Mouse (Mus musculus): ENCODE results near the gene Hacd2.

Gene Hacd2

DNA sequence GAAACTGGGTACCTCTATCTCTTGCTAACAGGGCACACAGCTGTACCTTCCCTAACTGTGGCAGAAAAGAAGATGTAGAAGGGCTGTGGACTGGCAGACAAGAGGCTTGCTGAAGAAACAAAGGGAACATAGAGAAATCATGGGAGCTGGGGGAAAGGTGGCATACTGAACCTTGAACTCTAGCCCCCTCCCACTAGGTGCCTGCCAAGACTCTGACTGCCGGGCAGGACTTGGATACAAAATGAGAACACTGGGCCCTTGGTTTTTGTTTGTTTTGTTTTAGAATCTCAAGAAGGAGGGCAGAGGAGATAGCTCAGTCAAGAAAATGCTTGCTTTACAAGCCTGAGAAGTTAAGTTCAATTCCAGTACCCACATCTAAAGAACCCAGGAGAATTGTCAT lies 14.9 kb upstream of the Hacd2 start:
- no peak for DNase-seq (ENCODE audit: low spot score)

DNA sequence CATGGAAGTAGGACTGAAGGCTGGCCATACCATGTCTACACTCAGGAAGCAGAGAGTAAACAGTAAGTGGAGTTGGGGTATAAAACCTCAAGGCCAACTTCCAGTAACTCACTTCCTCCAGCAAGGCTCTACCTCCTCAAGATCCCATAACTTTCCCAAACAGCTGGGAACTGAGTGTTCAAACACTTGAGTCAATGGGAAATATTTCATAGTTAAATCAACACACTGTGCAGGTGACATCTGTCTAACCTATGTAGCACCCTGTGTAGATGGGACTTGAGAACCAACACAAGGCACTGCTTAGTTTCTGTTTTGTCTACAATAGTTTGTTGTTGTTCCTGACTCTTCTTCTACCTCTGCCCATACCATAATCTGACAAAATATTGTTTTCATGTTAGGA lies 13.8 kb upstream of the Hacd2 start:
- DNase-seq (ENCODE audit: low spot score) = no peak

DNA sequence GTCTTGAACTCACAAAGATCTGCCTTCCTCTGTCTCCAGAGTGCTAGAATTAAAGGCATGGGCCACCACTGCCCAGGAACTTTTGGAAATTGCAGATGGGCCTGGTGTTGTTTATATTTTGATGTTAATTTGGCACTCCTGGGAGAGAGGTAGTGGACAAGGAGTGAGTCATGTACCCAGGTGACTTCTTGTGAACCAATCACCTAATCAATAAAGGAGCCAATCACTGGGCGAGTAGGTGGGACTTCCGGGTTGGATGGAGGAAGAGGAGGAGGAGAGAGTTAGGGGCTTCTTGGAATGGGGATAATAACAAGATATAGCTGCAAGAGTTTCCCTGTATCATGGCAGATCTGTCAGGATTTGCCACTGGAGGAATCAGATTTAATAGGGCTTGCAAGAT lies 8.7 kb upstream of the Hacd2 start:
- DNase-seq (ENCODE audit: low spot score) = no peak

DNA sequence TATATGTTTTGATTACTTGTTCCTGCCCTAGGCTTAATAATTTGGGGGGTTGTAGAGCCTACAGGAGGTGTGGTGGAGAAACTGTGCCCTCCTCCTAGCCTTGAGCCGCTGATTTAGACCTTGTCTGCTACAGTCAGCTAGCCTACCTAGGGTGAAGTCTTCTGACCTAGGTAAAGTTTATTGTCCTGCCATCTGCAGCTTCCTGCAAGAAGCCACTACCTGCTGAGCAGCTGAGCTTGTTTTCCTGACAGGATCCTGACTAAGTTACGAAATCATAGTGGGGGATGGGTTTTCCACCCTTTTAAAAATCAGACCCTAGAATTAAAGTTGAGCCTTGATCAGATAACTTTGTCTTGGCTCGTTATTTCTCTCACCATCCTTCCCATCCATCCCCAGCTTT lies 5.7 kb upstream of the Hacd2 start:
- no peak for DNase-seq (ENCODE audit: low spot score)

DNA sequence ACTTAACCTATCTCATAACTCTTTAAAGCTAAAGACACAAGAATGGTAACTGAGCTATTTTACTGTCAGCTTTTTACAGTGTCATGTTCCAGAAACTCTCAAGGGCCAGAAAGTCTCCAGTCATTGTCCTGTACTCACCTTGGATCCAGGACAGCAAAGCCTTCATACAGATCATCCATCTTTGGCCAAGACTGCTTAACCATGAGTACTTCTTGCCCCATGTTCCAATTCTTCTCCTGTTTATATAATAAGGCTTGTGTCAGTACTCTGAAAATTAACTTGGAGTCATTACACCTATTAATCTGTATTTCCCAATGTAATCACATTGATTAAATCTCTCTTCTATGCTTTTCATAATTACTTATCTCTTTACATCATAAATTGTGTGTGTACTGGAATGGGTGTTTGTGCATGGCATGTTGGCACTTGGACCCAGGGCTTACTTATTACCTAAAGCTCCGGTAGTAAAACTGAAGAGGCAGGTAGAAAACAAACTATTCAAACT lies 3.7 kb upstream of the Hacd2 start:
- no peak for DNase-seq (ENCODE audit: low spot score)

DNA sequence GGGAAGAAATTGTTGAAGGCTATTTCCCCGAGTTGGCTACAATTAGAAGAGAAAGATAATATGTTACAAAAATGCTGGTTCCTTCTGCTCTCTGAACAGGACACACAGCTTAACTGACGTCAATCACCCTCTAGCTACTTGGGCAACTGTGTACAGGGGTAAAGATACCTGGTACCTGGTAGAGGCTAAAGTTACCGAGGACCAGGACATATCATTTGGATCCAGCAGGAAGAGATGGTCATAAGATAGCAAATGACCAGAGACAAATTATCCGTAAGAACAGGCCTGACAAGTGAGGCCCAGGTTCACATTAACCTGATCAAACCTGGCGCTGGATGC lies 356 bp upstream of the Hacd2 start:
- no peak for DNase-seq (ENCODE audit: low spot score)

DNA sequence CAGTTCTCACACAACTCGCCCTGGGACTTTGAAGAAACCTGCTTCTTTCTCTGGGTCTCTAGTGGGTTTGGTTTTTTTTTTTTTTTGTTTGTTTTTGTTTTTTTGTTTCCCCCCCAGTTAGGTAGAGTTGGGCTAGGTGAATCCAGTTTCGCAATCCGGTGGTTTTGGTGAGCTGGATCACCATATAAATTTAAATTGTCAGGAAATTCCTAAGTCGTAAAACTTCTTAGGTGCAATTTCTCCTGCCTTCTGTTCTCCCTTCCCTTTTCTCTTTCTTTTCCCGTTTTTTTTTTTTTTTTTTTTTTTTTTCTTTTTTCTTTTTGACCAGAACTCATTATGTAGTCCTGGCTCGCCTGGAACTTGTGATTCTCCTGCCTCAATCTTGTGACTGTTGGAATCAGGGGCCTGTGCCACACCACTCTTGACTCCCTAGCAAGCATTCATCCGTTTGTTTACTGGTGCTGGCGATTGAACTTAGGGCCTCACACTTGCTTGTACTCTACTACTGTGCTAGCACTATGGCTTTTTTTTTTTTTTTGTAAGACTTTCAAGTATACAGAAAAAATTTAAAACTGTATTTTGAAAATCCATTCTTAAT lies 1.0 kb downstream of the Hacd2 start:
- DNase-seq (ENCODE audit: low spot score) = peak; percentile 46

DNA sequence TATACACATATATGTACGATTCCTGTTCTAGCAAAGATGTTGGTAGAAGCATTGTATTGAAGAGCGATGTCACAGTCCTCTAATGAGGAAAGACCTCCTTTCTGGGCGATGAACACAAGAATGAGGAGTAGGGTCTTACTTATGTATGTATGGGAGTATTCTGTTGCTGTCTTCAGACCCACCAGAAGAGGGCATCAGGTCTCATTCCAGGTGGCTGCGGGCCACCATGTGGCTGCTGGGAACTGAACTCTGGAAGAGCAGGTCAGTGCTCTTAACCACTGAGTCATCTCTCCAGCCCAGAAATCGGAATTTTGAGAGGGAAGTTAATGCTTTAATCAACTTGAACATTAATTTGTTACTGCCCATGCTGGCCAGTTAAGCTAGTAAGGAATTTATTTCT lies 2.1 kb downstream of the Hacd2 start:
- DNase-seq (ENCODE audit: low spot score) = peak; percentile 34

DNA sequence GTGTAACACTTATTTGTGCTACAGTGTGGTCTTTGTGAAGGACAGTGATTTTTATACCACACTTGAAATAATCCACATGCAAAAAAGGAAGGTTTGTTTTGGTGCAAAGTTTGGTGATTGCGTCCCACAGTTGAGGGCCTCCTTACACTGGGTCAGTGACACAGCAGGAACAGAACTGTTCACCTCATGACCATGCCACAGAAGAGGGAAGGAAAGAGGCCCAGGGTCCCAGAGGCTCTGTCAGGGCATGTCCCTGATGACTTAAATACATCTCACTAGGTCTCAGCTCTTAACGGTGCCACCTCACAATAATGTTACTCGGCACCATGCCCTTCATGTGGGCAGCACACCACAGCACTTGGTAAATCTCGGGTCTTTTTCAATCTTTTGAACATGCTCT lies 3.1 kb downstream of the Hacd2 start:
- no peak for DNase-seq (ENCODE audit: low spot score)

DNA sequence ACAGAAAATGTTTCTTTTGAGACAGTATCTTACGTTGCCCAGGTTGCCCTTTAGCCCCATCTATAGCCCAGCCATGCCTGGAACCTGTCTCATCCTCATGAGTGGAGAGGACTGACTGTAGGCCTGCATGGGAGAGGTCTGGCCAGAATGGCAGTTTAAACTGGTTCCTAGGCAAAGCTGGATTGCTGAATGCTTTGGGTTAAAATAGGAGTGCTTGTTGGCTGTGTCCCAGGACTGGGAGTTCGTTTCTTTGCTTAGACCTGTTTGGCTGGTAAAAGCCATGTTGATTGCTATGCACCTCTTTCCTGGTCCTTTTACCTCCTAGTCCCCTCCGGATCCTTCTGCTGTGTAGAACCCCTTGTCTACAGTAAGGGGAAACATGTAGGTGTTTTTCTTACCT lies 11.0 kb downstream of the Hacd2 start:
- DNase-seq (ENCODE audit: low spot score) = no peak

DNA sequence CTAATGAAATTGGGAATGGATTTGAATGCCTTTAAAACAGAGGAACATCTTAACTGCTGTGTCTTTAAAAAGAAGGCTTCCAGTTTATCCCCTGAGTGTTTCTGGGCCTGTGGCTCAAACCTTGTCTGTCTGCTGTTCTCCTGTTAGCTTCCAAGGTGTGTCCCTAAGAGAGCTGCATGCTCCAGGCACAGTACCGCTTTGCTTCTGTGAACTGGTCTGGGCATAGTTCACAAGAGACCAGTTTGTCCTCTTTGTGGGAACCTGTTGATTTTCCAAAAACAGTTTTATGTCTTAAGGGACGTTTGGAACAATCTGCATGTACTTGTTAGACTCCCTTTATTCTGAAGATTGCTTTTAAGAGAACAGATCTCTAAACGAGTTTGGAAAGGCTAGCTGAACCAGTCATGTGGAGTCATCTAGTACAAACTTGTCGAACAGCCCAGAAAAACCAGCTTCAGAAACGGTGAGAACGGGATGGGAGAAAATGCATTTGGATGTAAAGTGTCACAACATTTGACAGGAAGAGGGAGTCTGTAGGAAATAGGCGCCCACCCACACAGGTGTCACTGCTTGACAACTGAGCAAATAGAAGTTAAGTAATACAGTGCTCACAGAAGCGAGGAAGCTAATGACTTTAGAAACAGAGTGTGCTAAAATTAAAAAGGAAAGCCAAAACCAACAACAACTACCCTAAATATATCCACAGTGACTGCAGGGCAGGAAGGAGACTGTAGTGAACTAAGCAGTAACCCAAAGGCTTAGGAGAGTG lies 11.8 kb downstream of the Hacd2 start:
- DNase-seq (ENCODE audit: low spot score) = no peak

DNA sequence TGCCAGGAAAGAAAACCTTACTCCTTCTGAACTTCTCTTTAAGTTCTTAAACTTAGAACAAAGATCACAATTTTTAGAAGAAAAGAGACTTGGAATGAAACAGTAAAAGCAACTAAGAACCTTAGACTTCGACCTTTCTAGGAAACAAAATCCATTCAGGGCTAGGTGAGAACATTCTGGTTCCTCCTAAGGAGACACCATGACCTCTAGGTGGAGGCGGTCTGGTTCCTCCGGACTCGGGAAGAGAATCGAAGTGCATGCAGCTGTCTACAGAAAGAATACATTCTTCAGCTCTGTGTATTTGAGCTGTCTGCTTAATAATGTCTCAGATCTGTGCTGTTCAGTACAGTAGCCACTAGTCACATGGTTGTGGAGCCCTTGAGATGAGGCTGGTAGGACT lies 12.7 kb downstream of the Hacd2 start:
- no peak for DNase-seq (ENCODE audit: low spot score)

DNA sequence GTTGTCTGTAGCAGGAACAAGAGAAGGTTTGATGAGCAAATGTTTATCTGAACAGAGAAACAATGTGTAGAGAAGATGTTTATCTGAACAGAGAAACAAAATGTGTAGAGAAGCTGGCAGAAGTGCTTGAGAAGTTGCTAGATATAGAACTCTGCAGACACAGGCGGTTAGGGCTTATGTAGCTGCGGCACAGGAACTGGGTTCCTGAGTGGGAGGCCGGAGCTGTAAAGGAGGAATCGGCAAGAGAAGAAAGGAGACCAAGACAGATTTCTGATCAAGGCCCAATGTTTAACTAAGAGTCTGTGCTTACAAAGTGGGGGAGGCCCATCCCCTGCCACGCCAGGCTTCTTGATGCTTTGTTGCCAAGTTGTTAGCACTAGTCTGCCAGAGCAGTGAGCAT lies 14.5 kb downstream of the Hacd2 start:
- no peak for DNase-seq (ENCODE audit: low spot score)

DNA sequence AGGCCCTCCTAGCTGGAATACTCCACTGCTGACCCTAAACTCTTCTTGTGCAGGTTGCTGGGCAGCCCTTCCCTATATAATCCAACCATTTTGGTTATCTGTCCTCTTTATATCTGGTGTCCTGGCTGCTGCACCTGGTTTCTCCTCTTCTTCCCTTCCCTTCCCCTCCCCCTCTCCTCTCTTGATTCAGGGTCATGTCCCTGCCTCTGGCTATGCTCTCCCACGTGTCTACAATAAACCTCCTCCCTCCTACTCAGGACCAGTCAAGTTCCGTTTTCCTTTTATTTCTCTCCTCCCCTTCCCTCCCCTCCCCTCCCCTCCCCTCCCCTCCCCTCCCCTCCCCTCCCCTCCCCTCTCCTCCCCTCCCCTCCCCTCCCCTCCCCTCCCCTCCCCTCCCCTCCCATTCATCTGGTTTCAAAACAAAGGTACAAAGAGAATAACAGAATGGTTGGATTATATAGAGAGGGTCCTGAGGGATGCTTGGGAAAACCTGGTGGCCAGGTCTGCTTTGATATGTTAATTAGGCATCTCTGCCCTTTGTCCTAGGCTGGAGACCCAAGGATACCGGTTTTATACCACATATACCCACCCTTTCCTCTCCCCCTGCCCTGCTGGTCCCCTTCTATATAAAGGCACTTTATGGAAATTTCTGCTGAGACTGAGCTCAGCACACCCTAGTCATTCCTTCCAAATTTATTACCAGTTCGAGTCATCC lies 16.3 kb downstream of the Hacd2 start:
- DNase-seq (ENCODE audit: low spot score) = peak; percentile 49

DNA sequence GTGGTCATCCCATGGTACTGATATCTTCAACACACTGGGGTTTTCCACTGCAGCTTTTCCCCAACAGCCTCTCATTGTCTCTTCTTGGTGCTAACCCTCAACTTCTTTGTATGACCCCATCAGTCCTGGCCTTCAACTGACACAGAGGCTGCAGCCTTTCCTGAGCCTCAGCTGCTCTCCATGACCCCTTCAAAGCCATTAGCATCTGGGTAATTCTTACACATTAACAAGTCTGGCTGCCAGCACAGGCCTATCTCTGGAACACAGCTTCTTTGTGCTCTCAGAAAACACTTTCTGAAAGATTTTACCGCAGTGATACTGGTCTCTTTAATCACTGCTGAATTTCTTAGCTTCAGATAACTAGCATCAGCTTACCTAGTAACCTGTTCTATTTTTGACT lies 17.9 kb downstream of the Hacd2 start:
- peak; percentile 39 for DNase-seq (ENCODE audit: low spot score)

DNA sequence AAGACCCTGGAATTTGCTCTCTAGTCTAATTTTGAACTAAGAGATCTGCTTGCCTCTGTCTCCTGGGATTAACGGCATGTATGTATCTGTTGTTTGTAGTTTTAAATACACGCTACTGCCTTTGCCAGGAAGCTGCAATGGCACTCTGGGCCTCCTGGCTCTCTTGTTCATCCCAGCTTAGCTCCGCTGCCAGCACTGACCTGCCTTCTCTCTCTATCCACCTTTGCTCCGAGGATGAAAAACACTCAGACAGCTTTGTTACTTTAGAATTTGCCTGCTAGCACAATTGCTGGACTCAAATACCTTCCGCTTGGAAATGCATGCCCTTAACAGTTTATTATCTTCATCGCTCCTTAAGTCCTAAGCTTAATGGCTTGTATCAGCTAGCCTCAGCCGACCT lies 18.8 kb downstream of the Hacd2 start:
- DNase-seq (ENCODE audit: low spot score) = no peak

DNA sequence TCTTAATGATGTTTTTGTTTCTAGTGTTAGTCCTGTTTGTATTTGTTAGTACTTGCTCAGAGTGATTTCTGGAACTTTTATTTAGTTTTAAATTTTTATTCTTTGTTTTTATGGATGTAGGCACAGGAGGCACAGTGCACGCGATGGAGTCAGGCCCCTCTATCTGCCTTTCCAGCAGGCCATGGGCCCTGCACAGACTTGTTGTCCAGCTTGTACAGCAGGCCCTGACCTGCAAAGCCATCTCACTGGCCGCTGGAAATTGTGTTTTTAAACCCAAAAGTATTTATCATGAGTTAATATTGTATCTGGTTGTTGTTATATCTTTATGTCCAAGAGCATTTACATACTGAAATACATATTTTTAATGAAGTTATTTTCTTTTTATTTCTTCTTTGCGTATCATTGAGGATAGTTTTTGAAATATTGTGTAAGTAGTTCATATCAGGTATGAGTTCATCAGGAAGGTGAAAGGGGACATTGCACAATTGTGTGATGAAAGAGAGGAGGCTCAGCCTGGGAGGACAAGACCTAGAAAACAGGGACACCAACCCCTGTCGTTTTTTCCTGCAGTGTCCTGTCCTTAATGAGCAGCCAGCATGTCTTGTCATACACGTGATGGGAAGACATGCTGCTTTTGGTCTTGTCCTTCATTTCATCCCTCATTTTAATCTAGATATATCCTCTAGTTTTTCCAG lies 24.0 kb downstream of the Hacd2 start:
- no peak for DNase-seq (ENCODE audit: low spot score)

DNA sequence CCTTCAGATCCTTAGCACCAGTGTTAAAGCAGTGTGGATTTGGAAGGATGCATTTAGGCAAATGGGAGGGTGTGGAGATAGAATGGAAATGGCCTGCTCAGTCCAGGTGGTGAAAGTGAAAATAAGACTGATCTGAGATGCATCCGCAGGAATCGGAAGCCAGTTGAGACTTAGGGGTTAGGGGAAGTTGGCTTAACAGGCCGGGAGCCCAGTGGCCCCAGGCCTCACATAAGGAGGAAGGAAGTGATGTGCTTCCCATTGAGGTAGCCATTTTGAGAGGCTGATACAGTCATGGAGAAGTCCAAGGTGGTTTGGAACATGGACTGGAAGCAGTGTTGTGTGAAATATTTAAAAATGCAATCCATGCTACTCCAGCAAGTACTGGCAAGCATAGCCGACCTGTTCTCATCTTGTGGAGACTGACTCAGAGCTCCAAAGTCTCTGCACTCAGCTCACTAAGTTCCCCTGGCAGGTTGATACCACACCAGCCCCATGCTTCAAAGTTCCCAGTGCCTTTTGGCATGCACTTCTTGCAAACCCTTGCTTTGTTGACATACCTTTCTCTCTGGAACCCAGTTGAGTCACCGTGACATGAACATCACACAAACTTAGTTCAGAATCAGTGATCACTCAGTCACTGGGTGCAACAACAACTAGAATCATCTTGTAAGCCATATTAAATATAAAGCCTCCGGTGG lies 25.2 kb downstream of the Hacd2 start:
- no peak for DNase-seq (ENCODE audit: low spot score)

DNA sequence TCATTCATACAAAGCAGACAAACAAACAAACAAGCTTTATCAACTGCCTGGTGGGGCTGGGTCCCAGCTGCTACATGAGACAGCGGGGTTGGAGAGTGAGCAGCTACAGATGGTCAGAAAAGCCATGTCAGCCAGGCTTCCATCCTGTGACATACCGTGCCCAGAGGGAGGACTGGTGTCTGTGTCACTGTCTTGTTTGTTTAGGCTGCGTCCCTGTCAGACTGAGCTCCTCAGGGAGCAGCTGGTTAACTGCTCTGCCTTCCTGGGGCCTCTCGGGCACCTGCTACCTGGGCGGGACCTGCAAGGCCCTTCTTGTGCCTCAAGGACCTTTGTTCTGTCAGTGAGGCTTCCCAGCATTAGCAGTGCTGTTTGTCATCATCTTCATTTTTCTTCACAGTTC lies 28.8 kb downstream of the Hacd2 start:
- no peak for DNase-seq (ENCODE audit: low spot score)

DNA sequence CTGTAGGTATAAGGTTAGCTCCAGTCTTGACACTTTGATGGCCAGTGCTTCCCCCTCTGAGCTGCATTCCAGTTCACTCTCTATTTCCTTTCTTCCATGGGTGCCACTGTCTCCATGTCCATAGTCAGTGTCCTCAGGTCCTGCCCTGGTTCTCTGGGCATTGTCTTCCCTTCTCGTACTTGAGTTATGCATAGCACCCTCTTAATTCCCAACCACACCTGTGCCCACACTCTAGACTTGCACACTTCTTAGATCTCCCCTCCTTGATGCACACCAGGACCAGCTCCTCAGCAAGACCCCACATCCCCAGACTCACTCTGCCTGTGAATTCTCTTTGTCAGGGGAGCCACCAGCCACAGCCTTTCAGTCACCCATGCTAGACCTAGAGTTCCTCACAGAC lies 30.0 kb downstream of the Hacd2 start:
- no peak for DNase-seq (ENCODE audit: low spot score)

DNA sequence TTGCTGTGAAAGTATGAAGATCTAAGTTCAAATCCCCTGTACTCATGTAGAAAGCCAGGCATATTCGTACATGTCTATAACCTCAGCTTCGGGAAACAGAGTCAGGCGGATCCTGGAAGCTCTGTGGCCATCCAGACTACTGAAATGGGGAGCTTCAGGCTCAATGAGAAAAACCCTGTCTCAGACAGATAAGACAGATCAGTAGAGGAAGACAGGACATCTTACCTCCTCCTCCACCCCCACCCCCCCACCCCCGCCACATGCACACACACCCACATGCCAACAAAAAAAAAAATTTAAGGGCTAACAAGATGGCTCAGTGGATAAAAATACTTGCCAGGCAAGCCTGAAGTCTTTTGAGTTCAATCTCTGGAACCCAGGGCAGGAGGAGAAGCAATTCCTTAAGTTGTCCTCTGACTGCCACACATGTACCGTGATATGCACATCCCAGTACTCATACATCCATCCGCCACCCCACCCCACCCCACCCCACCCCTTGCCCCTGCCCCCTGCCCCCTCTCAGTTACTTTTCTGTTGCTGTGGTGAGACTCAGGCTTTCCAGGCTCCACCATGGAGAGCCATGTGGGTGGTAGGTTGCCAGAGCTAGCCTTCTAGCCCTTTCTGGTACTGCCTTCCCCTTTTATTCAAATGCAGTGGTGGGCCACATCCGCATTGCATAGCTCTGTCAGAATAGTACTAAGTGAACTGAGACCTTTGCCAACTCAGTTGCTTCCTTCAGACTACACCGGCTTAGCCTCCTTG lies 32.4 kb downstream of the Hacd2 start:
- no peak for DNase-seq (ENCODE audit: low spot score)

DNA sequence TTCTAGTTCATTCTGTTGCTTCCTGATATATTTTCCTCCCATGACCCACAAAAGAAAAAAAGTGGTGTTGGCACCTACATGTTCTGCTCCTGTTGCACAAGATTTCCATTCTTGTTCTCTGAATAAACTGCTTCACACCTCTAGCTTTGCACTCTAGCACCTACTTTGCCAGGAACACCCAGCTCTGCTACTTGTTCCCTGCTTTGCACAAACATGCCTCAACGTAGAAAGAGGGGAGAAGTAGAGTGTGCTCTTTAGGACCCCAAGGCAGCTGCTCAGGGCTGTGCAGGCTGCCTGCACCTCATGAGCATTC lies 32.9 kb downstream of the Hacd2 start:
- DNase-seq (ENCODE audit: low spot score) = no peak

All from embryo, embryonic 10.5 days (tissue).